Mouse (Mus musculus): ENCODE measurements at regions not wholly inside any gene's neighbourhood (a gene's known extent, or its start where the extent isn't known, plus 50 kb on each side); places are given as distances from the start of the nearest gene placed in this dataset.
"Not testable (repeated sequence)": the region's sequence is repeated elsewhere in the genome, so short reads cannot be mapped to it uniquely, and the experiment has no call there.

DNA sequence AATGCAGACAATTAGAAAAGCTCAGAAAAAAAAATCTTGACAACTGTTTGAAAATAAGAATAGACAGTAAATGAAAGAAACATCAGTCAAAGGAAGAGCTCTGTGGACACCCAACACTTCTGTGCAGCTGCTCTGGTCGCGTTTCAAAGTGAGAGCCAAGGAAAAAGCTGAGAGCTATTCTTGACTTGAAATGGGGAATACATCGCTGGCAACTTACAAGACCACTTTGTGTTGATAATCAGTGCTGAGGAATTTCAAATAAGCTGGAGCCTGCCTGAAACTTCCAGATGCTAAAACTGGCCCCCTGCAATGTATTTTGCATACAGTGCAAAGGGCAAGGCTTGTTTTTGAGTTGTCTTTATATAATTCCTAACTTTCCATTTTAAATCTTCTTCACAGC lies 177.1 kb upstream of the Ghr start:
- H3K9me3 ChIP-seq (replicated peaks): 0 out of 2 replicates have a peak, but pooled peaks cover 3% of the 10 kb centered on the region
- no peak for ATAC-seq (ENCODE audit: insufficient number of reproducible peaks, low FRiP score)
- no peak overlapping the region for H3K4me3 ChIP-seq
- H3K4me2 ChIP-seq: no peak overlapping the region
- H3K27me3 ChIP-seq (replicated peaks): no peaks in the 10 kb centered on the region
- no peaks in the 10 kb centered on the region for H3K36me3 ChIP-seq
- WGBS: 19% methylated on average over 3 of the region's 3 CpGs
- H3K27ac ChIP-seq (ENCODE audit: poor library complexity, severe bottlenecking): no peak overlapping the region
- no peaks in the 10 kb centered on the region for H3K4me1 ChIP-seq (replicated peaks)
- no peak overlapping the region for H3K9ac ChIP-seq

DNA sequence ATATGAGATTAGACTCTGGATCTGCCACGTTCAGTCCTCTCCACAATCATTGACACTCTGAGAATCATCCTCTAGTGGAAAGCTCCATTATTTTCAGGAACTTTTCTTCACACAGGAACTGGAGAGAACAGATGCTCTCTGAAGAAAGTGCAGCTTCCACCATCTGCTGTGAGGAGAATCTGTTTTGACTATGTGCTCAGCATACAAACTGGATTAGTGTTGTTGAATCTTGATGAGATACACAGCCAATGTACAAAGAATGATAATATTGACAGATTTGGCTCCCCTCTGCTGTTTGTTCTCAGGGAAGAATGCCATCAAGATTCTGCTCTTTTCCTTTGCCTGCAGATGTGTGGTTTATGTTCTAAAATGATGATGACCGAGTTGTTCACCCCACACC lies 172.3 kb upstream of the Ghr start:
- Histone ChIP-seq H3K4me1 (replicated peaks) (no peaks in the 10 kb centered on the region; the same call in 1 of the 2 replicates), H3K9me3 (replicated peaks) (no peaks in the 10 kb centered on the region), H3K36me3 (no peaks in the 10 kb centered on the region), H3K4me3 (no peak overlapping the region), H3K27me3 (replicated peaks) (no peaks in the 10 kb centered on the region), H3K4me2 (no peak overlapping the region), H3K27ac (ENCODE audit: poor library complexity, severe bottlenecking) (no peak overlapping the region), H3K9ac (no peak overlapping the region)
- 72% methylated on average over 2 of the region's 2 CpGs for WGBS
- no peak for ATAC-seq (ENCODE audit: insufficient number of reproducible peaks, low FRiP score)

DNA sequence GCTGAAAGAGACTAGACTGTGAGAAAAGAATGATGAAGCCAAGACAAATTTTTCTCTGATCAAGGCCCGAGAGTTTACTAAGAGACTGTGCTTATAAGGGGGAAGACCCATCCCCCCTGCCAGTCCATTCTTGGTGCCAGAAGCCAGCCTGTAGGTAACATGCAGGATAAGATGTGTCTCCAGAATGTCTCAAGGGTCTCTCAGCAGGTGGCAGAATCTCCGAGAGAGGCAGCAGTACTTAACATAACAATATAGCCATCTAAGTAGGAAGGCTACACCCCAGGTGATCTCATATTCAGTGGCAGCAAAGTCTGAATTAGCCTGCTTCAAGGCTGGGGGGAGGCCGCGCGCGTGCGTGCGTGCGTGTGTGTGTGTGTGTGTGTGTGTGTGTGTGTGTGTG lies 164.8 kb upstream of the Ghr start:
- H3K27me3 ChIP-seq (replicated peaks); ATAC-seq (ENCODE audit: insufficient number of reproducible peaks, low FRiP score); H3K4me3 ChIP-seq; H3K4me2 ChIP-seq; H3K9ac ChIP-seq; H3K9me3 ChIP-seq (replicated peaks); H3K4me1 ChIP-seq (replicated peaks); H3K36me3 ChIP-seq; H3K27ac ChIP-seq (ENCODE audit: poor library complexity, severe bottlenecking): not testable (repeated sequence)
- WGBS: 86% methylated on average over 9 of the region's 9 CpGs

DNA sequence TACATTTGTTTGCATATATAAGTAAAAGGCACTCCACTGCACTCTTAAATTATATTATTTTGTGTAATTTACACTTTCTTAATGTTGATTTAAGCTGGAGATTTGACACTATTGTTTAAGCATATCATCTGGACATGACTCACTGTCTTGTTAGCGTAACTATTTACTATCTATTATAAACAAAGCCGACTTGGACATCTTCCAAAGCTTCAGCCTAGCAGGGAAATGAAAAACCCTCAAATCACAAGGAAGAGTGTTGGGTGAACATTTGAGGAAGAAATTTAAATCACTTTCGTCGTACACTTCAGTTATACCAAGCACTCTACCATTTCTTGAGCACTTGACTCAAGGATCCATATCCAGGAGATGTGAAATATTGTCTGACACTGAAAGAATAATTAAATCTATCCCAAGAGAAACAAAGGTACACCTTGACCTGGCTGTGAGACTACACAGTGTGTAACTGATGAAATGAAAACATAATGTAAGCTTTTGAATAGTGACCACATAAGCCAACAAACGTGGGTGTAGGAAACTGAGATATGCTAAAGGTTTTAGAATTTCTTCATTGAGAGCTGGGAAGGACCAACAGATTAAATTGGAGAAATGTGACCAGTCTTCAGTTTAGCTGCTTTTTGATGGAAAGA lies 160.0 kb upstream of the Ghr start:
- Histone ChIP-seq H3K4me2 (no peak overlapping the region), H3K36me3 (no peaks in the 10 kb centered on the region)
- ATAC-seq (ENCODE audit: insufficient number of reproducible peaks, low FRiP score): no peak

DNA sequence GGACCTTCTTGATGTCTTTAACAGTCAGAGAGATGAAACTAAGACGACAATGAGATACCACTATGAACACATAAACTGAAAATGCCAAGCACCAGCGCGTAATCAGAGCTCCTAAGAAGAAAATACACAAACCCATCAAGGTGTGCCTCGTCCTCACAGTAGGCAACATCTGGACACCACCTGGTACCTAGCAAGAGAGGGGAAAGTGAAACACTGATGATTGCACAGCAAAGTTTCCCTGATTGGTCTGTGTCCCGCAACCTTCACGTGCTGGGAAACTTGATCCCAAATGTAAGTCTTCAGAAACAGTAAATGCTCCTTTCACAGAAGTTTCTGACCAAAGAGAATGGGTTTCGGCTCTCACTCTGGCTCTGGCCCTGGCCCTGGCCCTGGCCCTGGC lies 158.9 kb upstream of the Ghr start:
- Histone ChIP-seq H3K9me3 (replicated peaks) (no peaks in the 10 kb centered on the region), H3K36me3 (no peaks in the 10 kb centered on the region), H3K4me1 (replicated peaks) (peaks cover 3% of the 10 kb centered on the region; the same call in 1 of the 2 replicates), H3K9ac (no peak overlapping the region), H3K4me2 (no peak overlapping the region), H3K4me3 (no peak overlapping the region), H3K27ac (ENCODE audit: poor library complexity, severe bottlenecking) (no peak overlapping the region), H3K27me3 (replicated peaks) (no peaks in the 10 kb centered on the region)
- WGBS: 81% methylated on average over 7 of the region's 7 CpGs
- no peak for ATAC-seq (ENCODE audit: insufficient number of reproducible peaks, low FRiP score)

More for the DNA sequence above, 160.0 kb upstream of the Ghr start:
- WGBS: 58% methylated on average over 5 of the region's 5 CpGs
- no peak overlapping the region for H3K4me3 ChIP-seq
- H3K9ac ChIP-seq: no peak overlapping the region
- H3K4me1 ChIP-seq (replicated peaks): peaks cover 3% of the 10 kb centered on the region; the same call in 1 of the 2 replicates
- peak overlapping the region; percentile 62; the same call in 1 of the 2 replicates for H3K27ac ChIP-seq (ENCODE audit: poor library complexity, severe bottlenecking)
- H3K27me3 ChIP-seq (replicated peaks): no peaks in the 10 kb centered on the region
- no peaks in the 10 kb centered on the region for H3K9me3 ChIP-seq (replicated peaks)

DNA sequence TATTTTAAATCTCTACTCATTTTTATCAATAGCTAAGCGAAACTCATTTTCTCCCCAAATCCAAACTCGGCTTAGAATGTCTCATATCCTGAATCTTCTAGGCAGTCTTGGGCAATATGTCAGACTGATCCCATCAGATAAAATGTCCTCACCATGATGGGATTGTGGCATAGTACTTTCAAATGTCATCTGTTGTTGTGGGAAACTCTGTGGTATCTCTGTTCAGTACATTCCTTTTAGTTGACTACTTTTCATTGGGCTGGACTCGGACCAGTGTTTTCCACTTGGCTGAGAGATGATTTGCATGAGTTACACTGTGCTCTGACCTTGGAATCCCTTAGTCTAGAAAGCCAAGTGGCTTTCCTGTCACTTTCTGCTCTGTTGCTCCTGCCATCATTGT lies 141.9 kb upstream of the Ghr start:
- Histone ChIP-seq H3K9ac (no peak overlapping the region), H3K4me1 (replicated peaks) (no peaks in the 10 kb centered on the region), H3K27ac (ENCODE audit: poor library complexity, severe bottlenecking) (no peak overlapping the region), H3K9me3 (replicated peaks) (no peaks in the 10 kb centered on the region), H3K27me3 (replicated peaks) (no peaks in the 10 kb centered on the region), H3K36me3 (no peaks in the 10 kb centered on the region), H3K4me2 (no peak overlapping the region), H3K4me3 (no peak overlapping the region)
- no peak for ATAC-seq (ENCODE audit: insufficient number of reproducible peaks, low FRiP score)
- WGBS: 75% methylated on average over 3 of the region's 3 CpGs

DNA sequence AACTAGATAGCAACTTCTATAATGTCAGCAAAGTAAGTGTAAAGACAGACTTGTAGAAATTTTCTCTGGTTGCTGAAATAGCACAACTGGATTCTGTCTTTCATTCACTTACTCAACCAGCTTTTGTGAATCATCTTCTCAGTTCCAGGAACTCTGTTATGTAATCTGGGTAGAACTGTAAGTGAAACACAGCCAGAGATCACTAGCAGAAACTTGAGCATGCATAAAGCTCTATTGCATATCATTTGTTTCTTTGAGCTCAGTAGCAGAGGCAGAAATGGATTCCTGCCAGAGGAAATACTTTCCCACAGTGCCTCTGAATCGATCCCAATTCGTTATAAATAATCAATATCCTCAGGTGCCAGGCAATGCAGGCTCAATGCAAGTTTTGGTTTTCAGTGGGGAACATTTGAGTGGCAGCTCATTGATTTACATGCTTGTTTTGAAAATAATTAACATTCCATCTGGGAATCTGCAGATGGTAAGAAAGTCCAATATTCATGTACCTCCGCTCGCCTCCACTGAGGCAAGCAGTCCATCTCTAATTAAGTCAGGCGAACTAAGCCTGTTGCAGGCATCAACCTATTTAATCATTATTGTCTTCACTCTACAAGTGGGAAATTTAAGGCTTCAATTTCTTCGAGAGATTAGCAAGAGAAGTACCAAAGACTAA lies 137.5 kb upstream of the Ghr start:
- Histone ChIP-seq H3K9ac (no peak overlapping the region), H3K27ac (ENCODE audit: poor library complexity, severe bottlenecking) (no peak overlapping the region), H3K4me2 (no peak overlapping the region), H3K27me3 (replicated peaks) (no peaks in the 10 kb centered on the region), H3K9me3 (replicated peaks) (no peaks in the 10 kb centered on the region), H3K4me3 (no peak overlapping the region), H3K4me1 (replicated peaks) (no peaks in the 10 kb centered on the region), H3K36me3 (no peaks in the 10 kb centered on the region)
- 81% methylated on average over 6 of the region's 6 CpGs for WGBS
- ATAC-seq (ENCODE audit: insufficient number of reproducible peaks, low FRiP score): no peak

DNA sequence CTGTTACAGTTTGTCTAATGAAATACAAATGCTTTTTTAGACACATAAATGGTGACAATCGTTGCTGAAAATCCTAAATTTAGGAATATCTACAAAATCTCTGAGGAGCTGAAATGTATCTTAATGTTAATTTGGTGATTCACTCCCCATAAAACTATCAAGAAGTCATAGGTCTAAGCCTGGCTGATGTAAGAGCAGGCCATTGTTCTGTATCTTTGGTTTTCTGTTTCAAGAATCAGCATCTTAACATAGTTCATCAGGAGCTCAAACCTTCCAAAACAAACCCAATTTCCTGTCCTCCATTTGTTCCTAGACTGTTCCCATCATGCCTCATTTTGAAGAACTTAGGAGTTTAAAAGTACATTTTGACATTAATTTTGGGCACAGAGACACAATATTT lies 128.5 kb upstream of the Ghr start:
- H3K4me2 ChIP-seq: no peak overlapping the region
- no peaks in the 10 kb centered on the region for H3K36me3 ChIP-seq
- no peak overlapping the region for H3K9ac ChIP-seq
- no peaks in the 10 kb centered on the region for H3K4me1 ChIP-seq (replicated peaks)
- no peaks in the 10 kb centered on the region for H3K9me3 ChIP-seq (replicated peaks)
- H3K27me3 ChIP-seq (replicated peaks): no peaks in the 10 kb centered on the region
- H3K4me3 ChIP-seq: no peak overlapping the region
- WGBS: 62% methylated on average over 1 of the region's 1 CpGs
- ATAC-seq (ENCODE audit: insufficient number of reproducible peaks, low FRiP score): no peak
- H3K27ac ChIP-seq (ENCODE audit: poor library complexity, severe bottlenecking): no peak overlapping the region

DNA sequence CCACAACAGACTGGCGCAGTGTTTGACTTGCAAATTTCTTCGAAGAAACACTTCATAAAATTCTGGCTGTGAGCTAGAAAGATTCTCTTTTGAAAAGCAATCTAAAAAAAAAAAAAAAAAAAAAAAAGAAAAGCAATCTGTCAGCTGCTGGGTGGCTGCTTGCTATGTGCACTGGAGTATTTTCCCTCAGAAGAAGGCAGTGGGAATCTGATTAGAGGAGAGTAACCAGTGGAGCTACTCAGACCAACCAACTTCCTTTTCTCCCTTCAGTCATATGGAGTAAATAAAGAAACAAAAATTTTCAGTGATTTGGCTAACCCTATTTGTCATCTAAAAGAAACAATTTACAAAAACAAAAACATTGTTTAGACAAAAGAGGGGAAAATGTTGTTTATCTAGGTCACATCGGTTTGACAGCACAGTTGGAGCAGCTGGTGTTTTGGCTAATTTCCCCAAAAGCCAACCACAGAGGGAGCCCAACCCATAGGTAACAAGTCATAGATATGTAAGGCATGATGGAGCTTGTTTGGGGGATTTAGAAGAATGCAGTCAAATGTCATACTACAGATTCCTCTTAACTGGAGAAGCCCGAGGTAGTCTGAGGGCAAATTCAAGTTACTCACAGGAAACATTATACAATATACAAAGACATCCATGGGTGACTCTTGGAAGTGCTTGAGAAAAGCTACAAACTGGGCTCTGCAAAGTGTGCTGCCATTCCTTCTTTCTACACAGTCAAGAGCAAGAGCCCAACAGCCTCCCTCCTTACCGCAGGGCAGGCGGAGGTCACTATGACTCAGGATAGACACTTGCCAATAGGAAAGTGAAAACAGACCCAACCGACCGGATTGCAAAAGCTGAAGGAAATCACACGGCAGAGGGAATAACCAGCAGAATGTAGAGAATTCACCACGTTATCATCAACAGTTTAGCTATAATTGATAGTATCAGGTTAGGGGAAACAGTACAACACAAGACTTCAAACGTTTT lies 124.1 kb upstream of the Ghr start:
- Histone ChIP-seq H3K27me3 (replicated peaks) (no peaks in the 10 kb centered on the region), H3K4me2 (no peak overlapping the region), H3K36me3 (no peaks in the 10 kb centered on the region), H3K27ac (ENCODE audit: poor library complexity, severe bottlenecking) (no peak overlapping the region), H3K4me3 (no peak overlapping the region), H3K4me1 (replicated peaks) (no peaks in the 10 kb centered on the region), H3K9ac (no peak overlapping the region), H3K9me3 (replicated peaks) (no peaks in the 10 kb centered on the region)
- no peak for ATAC-seq (ENCODE audit: insufficient number of reproducible peaks, low FRiP score)
- 67% methylated on average over 11 of the region's 11 CpGs for WGBS

DNA sequence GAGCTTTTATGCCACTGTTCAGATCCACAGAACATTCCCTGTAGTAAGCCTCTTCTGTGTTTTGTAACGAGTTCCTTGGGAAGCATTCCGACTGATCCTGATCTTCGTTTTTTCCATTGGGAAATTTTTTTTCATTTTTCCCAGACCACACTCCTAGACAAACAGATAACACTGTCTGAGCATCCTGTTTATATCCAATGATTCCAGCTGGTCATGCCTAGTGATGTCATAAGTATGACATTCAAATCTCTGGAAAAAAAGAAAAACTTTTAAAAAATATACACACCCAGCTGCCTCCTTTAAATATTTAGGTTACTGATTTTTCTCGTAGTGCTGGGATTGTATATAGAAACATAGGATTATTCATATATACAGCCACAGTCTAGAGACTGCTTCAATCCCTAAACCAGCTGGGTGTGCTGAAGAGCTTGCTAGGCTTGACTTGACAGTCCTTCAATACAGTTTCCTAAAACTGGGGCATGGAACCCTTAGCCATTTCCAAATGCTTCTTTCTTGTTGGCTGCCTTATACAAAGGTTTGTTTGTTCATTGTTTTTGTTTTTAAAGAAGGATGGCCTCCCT lies 116.0 kb upstream of the Ghr start:
- Histone ChIP-seq H3K4me2 (no peak overlapping the region), H3K4me3 (no peak overlapping the region), H3K27ac (ENCODE audit: poor library complexity, severe bottlenecking) (no peak overlapping the region), H3K9me3 (replicated peaks) (no peaks in the 10 kb centered on the region), H3K9ac (no peak overlapping the region), H3K27me3 (replicated peaks) (no peaks in the 10 kb centered on the region), H3K4me1 (replicated peaks) (no peaks in the 10 kb centered on the region), H3K36me3 (no peaks in the 10 kb centered on the region)
- no peak for ATAC-seq (ENCODE audit: insufficient number of reproducible peaks, low FRiP score)
- WGBS: 52% methylated on average over 4 of the region's 4 CpGs

DNA sequence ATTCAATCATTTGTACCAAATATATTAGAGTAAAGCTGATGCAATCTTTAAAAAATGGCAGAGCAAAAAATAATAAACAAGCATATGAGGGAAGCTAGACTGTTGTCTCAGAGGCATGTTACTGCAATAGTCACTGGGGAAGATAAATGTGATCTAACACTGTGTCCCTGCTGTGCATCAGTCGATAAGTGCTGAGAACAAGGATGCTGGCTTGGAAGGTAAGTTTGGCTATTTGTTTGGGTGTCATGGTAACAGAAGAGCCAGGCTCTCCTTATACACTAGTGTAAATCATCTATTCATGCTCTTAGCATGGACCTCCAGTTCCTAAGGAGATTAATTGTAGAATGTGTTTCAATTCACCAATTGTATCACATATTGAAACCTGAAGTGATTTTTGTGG lies 102.0 kb upstream of the Ghr start:
- no peak for ATAC-seq (ENCODE audit: insufficient number of reproducible peaks, low FRiP score)
- Histone ChIP-seq H3K27me3 (replicated peaks) (no peaks in the 10 kb centered on the region), H3K36me3 (no peaks in the 10 kb centered on the region), H3K4me2 (no peak overlapping the region), H3K27ac (ENCODE audit: poor library complexity, severe bottlenecking) (no peak overlapping the region), H3K4me3 (no peak overlapping the region), H3K9me3 (replicated peaks) (no peaks in the 10 kb centered on the region), H3K4me1 (replicated peaks) (no peaks in the 10 kb centered on the region), H3K9ac (no peak overlapping the region)
- WGBS: 51% methylated on average over 1 of the region's 1 CpGs

All from heart, embryonic 12.5 days (tissue).